In genomic region chr6:67036837-67037628, GRCm38 (mm10) we compare ENCODE assay signal across 8 mouse cellular contexts. TPM values are rescaled to one million over a fixed set of nuclear protein-coding genes. Genes with fewer than 3 reads are reported as not detected.
DNase-seq lines count a peak whose midpoint lies in the region; ATAC-seq and TF ChIP-seq lines count a peak whose summit lies in the region.

Gene Gadd45a, minus strand, starts transcription at chr6:67037457.

- no peaks in the 10 kb centered on the region for H3K9me3 ChIP-seq in embryonic facial prominence, embryonic 13.5 days
- H3K9me3 ChIP-seq in limb, embryonic 12.5 days, result no peaks in the 10 kb centered on the region
- no peaks in the 10 kb centered on the region for H3K9me3 ChIP-seq in midbrain, embryonic 15.5 days

- peak within 1 kb of the TSS; percentile 79 for H3K4me3 ChIP-seq in embryonic facial prominence, embryonic 13.5 days
- H3K4me3 ChIP-seq in kidney, adult 2 months (ENCODE audit: insufficient read depth, low read depth, low read length), result peak within 1 kb of the TSS; percentile 88
- peak within 1 kb of the TSS; percentile 74 for H3K4me3 ChIP-seq in limb, embryonic 12.5 days (replicated peaks)
- H3K4me3 ChIP-seq in midbrain, embryonic 15.5 days, result peak within 1 kb of the TSS; percentile 69
- H3K4me3 ChIP-seq in spleen, adult 2 months (ENCODE audit: extremely low read depth, insufficient read depth, insufficient read length), result peak within 1 kb of the TSS; percentile 82

- DNase-seq in 3134 (ENCODE audit: extremely low read depth, insufficient read length, low spot score), result peak; percentile 99
- DNase-seq in adrenal gland, postnatal 36 days, result peak; percentile 96 to 99
- peak; percentile 95 to 99 for DNase-seq in heart, adult 18-20 months
- peak; percentile 99 for DNase-seq in kidney, adult 2 months
- peak; percentile 92 to 93 for DNase-seq in spleen, adult 2 months (ENCODE audit: low read depth in 1 of 2, low spot score in 2 of 2)

- peaks cover 20% of the 10 kb centered on the region for H3K4me1 ChIP-seq in embryonic facial prominence, embryonic 13.5 days
- peaks cover 11% of the 10 kb centered on the region for H3K4me1 ChIP-seq in kidney, adult 2 months (ENCODE audit: control insufficient read depth, insufficient read depth, low read length)
- peaks cover 25% of the 10 kb centered on the region for H3K4me1 ChIP-seq in limb, embryonic 12.5 days (replicated peaks)
- peaks cover 17% of the 10 kb centered on the region for H3K4me1 ChIP-seq in midbrain, embryonic 15.5 days
- H3K4me1 ChIP-seq in spleen, adult 2 months (ENCODE audit: control insufficient read depth, insufficient read depth, insufficient read length), result 0 out of 2 replicates have a peak, but pooled peaks cover 4% of the 10 kb centered on the region

- under 1% methylated on average over 63 of the region's 69 CpGs for WGBS in embryonic facial prominence, embryonic 13.5 days
- 1% methylated on average over 64 of the region's 69 CpGs for WGBS in kidney, adult 2 months
- under 1% methylated on average over 67 of the region's 69 CpGs for WGBS in limb, embryonic 12.5 days
- under 1% methylated on average over 67 of the region's 69 CpGs for WGBS in midbrain, embryonic 15.5 days
- WGBS in spleen, adult 2 months, result under 1% methylated on average over 69 of the region's 69 CpGs

- no peaks in the 10 kb centered on the region for H3K36me3 ChIP-seq in embryonic facial prominence, embryonic 13.5 days
- no peaks in the 10 kb centered on the region for H3K36me3 ChIP-seq in kidney, adult 2 months (ENCODE audit: control insufficient read depth, insufficient read depth, low read length)
- H3K36me3 ChIP-seq in limb, embryonic 12.5 days, result no peaks in the 10 kb centered on the region
- H3K36me3 ChIP-seq in midbrain, embryonic 15.5 days (replicated peaks), result no peaks in the 10 kb centered on the region
- H3K36me3 ChIP-seq in spleen, adult 2 months (ENCODE audit: control insufficient read depth, insufficient read depth, low read length), result peaks cover 5% of the 10 kb centered on the region; the same call in 1 of the 2 replicates

- peak within 1 kb of the TSS; percentile 82 for H3K9ac ChIP-seq in embryonic facial prominence, embryonic 13.5 days
- peak within 1 kb of the TSS; percentile 80 for H3K9ac ChIP-seq in limb, embryonic 12.5 days (replicated peaks)
- peak within 1 kb of the TSS; percentile 82 for H3K9ac ChIP-seq in midbrain, embryonic 15.5 days

- no peaks in the 10 kb centered on the region for H3K27me3 ChIP-seq in embryonic facial prominence, embryonic 13.5 days
- no peaks in the 10 kb centered on the region for H3K27me3 ChIP-seq in kidney, adult 2 months (replicated peaks; ENCODE audit: control insufficient read depth, insufficient read depth, low read length)
- H3K27me3 ChIP-seq in limb, embryonic 12.5 days, result no peaks in the 10 kb centered on the region
- no peaks in the 10 kb centered on the region for H3K27me3 ChIP-seq in midbrain, embryonic 15.5 days (replicated peaks)
- no peaks in the 10 kb centered on the region; the same call in 1 of the 2 replicates for H3K27me3 ChIP-seq in spleen, adult 2 months (ENCODE audit: control insufficient read depth, insufficient read depth, low read length)

- H3K27ac ChIP-seq in embryonic facial prominence, embryonic 13.5 days, result peak within 1 kb of the TSS; percentile 90
- peak within 1 kb of the TSS; percentile 87 for H3K27ac ChIP-seq in kidney, adult 2 months (ENCODE audit: insufficient read depth, low read depth, low read length)
- H3K27ac ChIP-seq in limb, embryonic 12.5 days, result peak within 1 kb of the TSS; percentile 96
- H3K27ac ChIP-seq in midbrain, embryonic 15.5 days, result peak within 1 kb of the TSS; percentile 92
- peak within 1 kb of the TSS; percentile 68 for H3K27ac ChIP-seq in spleen, adult 2 months (ENCODE audit: insufficient read depth, low read length)

- H3K4me2 ChIP-seq in embryonic facial prominence, embryonic 13.5 days, result peak within 1 kb of the TSS; percentile 78
- peak within 1 kb of the TSS; percentile 68 for H3K4me2 ChIP-seq in limb, embryonic 12.5 days
- H3K4me2 ChIP-seq in midbrain, embryonic 15.5 days, result peak within 1 kb of the TSS; percentile 59

- TF ChIP-seq POLR2A in kidney, adult 2 months (IDR thresholded peaks at IDR 0.05; ENCODE audit: low read depth, low read length), result peak; percentile 100
- peak; percentile 98 for TF ChIP-seq POLR2A in spleen, adult 2 months (IDR thresholded peaks at IDR 0.05; ENCODE audit: low read depth, low read length)

- 0 out of 2 replicates have a peak, but pooled peaks have one; percentile 14 for TF ChIP-seq CTCF in kidney, adult 2 months (conservative IDR thresholded peaks at IDR 0.05; ENCODE audit: insufficient read depth, insufficient read length, low read depth, low read length)
- no peak for TF ChIP-seq CTCF in spleen, adult 2 months (IDR thresholded peaks at IDR 0.05; ENCODE audit: extremely low read depth, insufficient read depth, insufficient read length, insufficient replicate concordance)

- peak; percentile 98 for ATAC-seq in embryonic facial prominence, embryonic 13.5 days (ENCODE audit: insufficient number of reproducible peaks, insufficient read depth, low FRiP score, low TSS enrichment, low read depth)
- ATAC-seq in limb, embryonic 12.5 days (ENCODE audit: insufficient number of reproducible peaks, insufficient read depth, low FRiP score, low TSS enrichment, low read depth), result peak; percentile 99
- ATAC-seq in midbrain, embryonic 15.5 days (replicated peaks), result peak; percentile 97

RNA-seq across cellular contexts. Expression of gene Gadd45a, which starts in this region (rescaled TPM):
- total RNA-seq in adrenal gland, postnatal 36 days (2021), result 10 to 100 TPM; 26.2 to 54.8 TPM
- 15.7 and 19.7 TPM in 2 replicates for polyA plus RNA-seq in embryonic facial prominence, embryonic 13.5 days (2015; fragmentation: Nextera tagmentation; extraction: Ambion mirVana)
- total RNA-seq in heart, adult 18-20 months (2021), result 10 to 100 TPM; 22.9 to 24.8 TPM
- 54.6 and 59.7 TPM in 2 replicates for polyA plus RNA-seq in kidney, adult 2 months (2012; rRNA removed)
- polyA plus RNA-seq in limb, embryonic 12.5 days (2016; fragmentation: Nextera tagmentation; extraction: Ambion mirVana), result 21.3 and 23.1 TPM in 2 replicates
- polyA plus RNA-seq in midbrain, embryonic 15.5 days (2015; fragmentation: Nextera tagmentation; extraction: Ambion mirVana), result 17.2 and 17.7 TPM in 2 replicates
- 50.3 and 56.9 TPM in 2 replicates for polyA plus RNA-seq in spleen, adult 2 months (2012; rRNA removed)

Comparison
In these comparisons a context has a peak if more than half of its experiments do, and no peak if none do; other contexts are left out.
1. Peak in every context shown above with its lines: DNase-seq, ATAC-seq, H3K4me3 ChIP-seq and H3K27ac ChIP-seq.